Mouse (Mus musculus) erythroblast, embryonic 14.5 days (primary cell): ENCODE measurements around the gene Zfp385b. TPM values are rescaled to one million over a fixed set of nuclear protein-coding genes. Genes with fewer than 3 reads are reported as not detected.
"Not testable (repeated sequence)": the region's sequence is repeated elsewhere in the genome, so short reads cannot be mapped to it uniquely, and the experiment has no call there.

Experiments used
- H3K27me3 ChIP-seq: 2 replicates; pipeline ENCODE4 v1.6.1; 2012; ENCODE audit warnings: inconsistent platforms; ENCODE audit not compliant: control insufficient read depth
- H3K36me3 ChIP-seq: 2 replicates; pipeline ENCODE4 v1.6.1; 2012; ENCODE audit warnings: mild to moderate bottlenecking, inconsistent platforms; ENCODE audit not compliant: control insufficient read depth
- H3K4me1 ChIP-seq: 2 replicates; pipeline ENCODE4 v1.6.1; 2012; ENCODE audit warnings: inconsistent platforms; ENCODE audit not compliant: control insufficient read depth
- H3K4me3 ChIP-seq: replicated peaks from 2 replicates; pipeline ENCODE3; 2012; ENCODE audit warnings: moderate library complexity, mild to moderate bottlenecking, inconsistent platforms
- H3K9me3 ChIP-seq: 2 replicates; pipeline ENCODE4 v1.6.1; 2012; ENCODE audit warnings: low read length, inconsistent platforms, mixed read lengths; ENCODE audit not compliant: control insufficient read depth
- GATA1 ChIP-seq: IDR thresholded peaks from 2 replicates; pipeline ENCODE4 v1.6.1; 2012; ENCODE audit warnings: low read length, inconsistent platforms, mixed read lengths
- TAL1 ChIP-seq: IDR thresholded peaks from 3 replicates; pipeline ENCODE4 v1.6.1; 2012; ENCODE audit warnings: low read length, inconsistent platforms, mixed read lengths
- polyA plus RNA-seq: library from polyadenylated mRNA; stranded (reverse); fragments of >175 nt; gene quantifications from 2 replicates; pipeline ENCODE4 v1.2.3, GENCODE M21; 2012

Zfp385b gene
- polyA plus RNA-seq, 1 experiment: not detected

DNA sequence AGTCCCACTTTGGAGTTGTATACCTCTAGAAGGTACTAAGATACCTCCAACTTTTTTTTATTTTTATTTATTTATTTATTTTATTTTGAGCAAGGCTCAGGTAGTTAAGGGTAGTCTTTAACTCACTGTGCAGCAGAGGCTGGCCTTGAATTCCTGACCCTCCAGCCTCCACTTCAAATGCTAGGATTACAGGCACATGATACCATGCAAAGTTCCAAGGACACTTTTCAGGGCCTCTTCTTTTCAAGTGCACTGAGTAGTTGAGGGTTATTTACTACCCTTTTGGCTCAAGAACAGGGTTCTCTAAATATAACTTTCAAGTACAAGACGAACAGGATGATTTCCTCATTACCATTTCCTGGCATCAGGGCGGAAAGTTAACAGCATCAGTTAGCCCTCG is 365.7 kb downstream of the Zfp385b start:
- Histone ChIP-seq H3K4me3 (no peak overlapping the region), H3K36me3 (no peaks in the 10 kb centered on the region; the same call in 1 of the 2 replicates), H3K9me3 (no peaks in the 10 kb centered on the region), H3K4me1 (no peaks in the 10 kb centered on the region), H3K27me3 (no peaks in the 10 kb centered on the region)
- TF ChIP-seq GATA1 (no peak), TAL1 (no peak)

DNA sequence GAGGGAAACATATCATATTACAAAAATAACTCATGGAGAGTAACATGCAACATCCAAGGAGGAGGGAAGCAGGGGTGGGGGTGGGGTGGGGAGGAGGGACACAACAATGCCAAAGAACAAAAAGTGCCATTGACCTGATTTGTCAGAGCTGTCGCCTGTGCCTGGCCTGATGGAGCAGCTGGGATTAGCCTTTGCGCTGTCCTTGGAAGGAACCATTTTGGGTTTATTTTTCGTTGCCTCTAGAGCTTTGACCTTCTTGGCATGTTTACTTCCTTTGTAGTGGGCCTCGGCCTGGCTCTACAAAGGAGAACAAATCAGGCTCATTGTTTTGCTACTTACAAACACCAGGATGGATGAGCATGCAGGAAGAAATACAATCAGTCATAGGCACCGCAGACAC is 369.4 kb downstream of the Zfp385b start:
- H3K36me3 ChIP-seq, H3K4me3 ChIP-seq, H3K27me3 ChIP-seq, H3K9me3 ChIP-seq, H3K4me1 ChIP-seq: not testable (repeated sequence)

DNA sequence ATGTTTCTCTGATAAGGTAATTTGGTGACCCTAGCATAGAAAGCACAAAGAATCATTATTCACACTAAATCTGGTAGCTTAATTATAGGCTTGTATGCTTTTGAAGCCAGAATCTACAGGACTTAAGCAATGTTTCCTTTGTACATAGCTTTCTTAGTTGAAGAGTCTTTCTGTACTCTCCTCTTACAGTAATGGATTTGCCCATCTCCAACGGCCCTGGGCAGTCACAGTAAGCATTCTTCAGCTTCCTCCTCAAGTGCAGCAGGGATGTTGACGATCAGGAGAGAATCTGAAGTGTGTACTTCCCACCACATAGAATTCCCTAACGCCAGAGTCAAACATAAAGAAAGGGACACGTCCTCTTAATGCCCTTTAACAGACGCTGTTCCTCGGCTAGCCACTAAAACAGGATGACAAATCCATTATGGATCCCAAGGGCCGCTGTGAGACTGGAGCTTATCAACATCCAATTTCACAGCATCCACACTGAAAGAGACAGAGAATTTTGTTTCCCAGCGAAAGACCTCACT is 370.4 kb downstream of the Zfp385b start:
- Histone ChIP-seq H3K4me3 (no peak overlapping the region), H3K36me3 (no peaks in the 10 kb centered on the region; the same call in 1 of the 2 replicates), H3K27me3 (no peaks in the 10 kb centered on the region), H3K9me3 (no peaks in the 10 kb centered on the region), H3K4me1 (no peaks in the 10 kb centered on the region)
- TF ChIP-seq GATA1: no peak
- no peak for TF ChIP-seq TAL1

DNA sequence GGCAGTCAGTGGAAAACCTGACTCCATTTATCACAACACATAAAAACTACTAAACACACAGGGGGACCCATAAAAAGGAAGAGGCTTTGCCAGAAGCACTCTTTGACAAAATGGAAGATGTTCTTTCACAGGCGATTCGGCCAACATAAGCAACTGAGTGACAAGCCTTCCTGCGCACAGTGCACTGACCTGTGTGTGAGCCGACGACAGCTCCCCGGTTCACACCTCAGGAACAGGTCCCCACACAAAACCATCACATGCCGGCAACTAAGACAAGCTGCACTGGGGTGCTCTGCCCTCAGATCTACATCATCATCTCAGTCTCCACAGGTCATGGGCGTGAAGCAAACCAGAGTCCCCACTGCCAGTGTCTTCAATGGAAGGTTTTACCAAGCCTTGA is 375.2 kb downstream of the Zfp385b start:
- TF ChIP-seq GATA1 (no peak), TAL1 (no peak)
- Histone ChIP-seq H3K4me3 (no peak overlapping the region), H3K27me3 (no peaks in the 10 kb centered on the region), H3K36me3 (no peaks in the 10 kb centered on the region), H3K4me1 (no peaks in the 10 kb centered on the region), H3K9me3 (no peaks in the 10 kb centered on the region)

DNA sequence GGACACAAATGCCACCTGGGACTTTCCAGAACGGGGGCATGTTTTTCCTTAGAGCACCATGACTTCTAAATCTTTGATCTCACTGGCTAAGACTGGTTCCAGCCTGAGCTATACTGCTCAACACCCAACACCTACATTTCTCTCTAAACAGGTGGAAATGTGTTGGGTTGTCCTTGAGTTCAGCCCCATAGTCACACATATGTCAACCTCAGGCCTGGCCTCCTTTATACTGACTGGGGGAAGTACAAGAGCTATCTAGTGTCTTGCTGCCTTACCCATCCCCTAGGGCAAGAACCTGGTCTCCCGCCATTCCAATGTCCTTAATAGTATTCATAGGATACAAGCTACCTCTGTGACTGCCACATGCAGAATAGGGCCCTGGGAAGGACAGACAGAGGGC is 378.8 kb downstream of the Zfp385b start:
- Histone ChIP-seq H3K36me3 (no peaks in the 10 kb centered on the region), H3K9me3 (no peaks in the 10 kb centered on the region), H3K4me1 (no peaks in the 10 kb centered on the region), H3K4me3 (no peak overlapping the region), H3K27me3 (no peaks in the 10 kb centered on the region)
- TF ChIP-seq GATA1 (no peak), TAL1 (no peak)

DNA sequence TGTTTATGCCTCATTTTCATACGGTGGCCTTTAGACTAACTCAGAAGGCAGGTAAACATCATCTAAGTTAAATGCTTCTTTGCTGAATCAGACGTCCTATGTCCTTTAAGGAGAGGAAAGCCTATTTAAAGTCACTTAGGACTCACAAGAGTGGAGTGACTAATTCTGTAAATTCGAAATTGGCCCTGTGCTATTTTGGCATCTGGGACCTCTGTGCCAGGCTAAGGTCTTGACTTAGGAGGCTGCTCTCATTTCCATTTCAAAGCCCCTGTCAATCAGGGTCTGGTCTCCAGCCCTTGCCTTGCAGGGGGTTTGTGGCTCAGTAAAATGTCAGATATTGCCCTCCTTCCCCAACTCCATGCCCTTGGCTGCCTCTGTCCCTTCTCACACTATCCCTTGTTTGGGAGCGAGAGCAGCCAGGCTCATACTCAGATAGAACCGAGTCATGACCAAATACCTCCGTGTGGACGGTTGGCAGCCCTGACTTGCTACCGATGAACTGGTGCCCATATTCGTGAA is 383.1 kb downstream of the Zfp385b start:
- no peak overlapping the region for H3K4me3 ChIP-seq
- no peaks in the 10 kb centered on the region for H3K9me3 ChIP-seq
- H3K27me3 ChIP-seq: no peaks in the 10 kb centered on the region
- TF ChIP-seq TAL1 (no peak), GATA1 (no peak)
- H3K4me1 ChIP-seq: no peaks in the 10 kb centered on the region
- no peaks in the 10 kb centered on the region for H3K36me3 ChIP-seq

DNA sequence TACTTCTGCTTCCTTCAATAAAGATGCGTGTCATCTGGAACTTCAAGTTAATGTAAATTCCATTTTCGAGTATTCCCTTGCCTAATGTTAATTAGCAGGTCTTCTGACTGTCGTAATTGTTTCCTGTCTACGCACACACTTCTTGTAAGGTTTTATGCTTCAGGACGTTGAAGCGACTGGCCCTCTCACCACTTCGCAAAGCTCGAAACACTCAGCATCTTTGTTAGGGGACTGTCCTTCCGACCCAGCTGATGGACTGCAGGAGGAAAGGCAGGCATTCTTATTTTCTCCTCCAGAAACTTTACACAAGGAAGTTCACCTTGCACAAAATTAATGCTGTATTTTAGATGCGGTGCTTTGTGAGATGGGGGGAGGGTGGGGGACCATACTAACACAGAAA is 400.0 kb downstream of the Zfp385b start:
- no peaks in the 10 kb centered on the region for H3K36me3 ChIP-seq
- TF ChIP-seq GATA1 (no peak), TAL1 (no peak)
- no peaks in the 10 kb centered on the region for H3K4me1 ChIP-seq
- H3K9me3 ChIP-seq: no peaks in the 10 kb centered on the region
- H3K27me3 ChIP-seq: no peaks in the 10 kb centered on the region
- no peak overlapping the region for H3K4me3 ChIP-seq

DNA sequence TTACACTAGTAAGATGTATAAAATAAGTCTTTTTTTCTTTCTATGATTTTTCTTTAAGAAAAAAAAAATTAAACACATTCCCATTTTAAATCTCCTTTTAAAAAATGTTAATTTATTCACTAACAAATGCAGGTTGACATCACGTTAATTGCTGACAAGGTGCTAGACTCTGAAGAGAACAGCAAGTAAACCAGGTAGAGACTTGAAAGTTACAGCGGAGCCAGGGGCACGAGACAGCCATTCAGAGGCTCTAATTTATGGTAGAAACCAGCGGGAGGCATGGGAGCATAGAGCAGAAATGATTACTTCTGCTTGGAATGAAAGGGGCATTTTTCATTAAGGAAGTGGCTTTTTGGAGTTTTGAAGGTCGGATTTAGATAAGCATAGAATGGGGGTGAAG is 401.4 kb downstream of the Zfp385b start:
- H3K9me3 ChIP-seq: no peaks in the 10 kb centered on the region
- no peaks in the 10 kb centered on the region for H3K4me1 ChIP-seq
- no peak overlapping the region for H3K4me3 ChIP-seq
- no peak for TF ChIP-seq TAL1
- no peak for TF ChIP-seq GATA1
- H3K27me3 ChIP-seq: no peaks in the 10 kb centered on the region
- H3K36me3 ChIP-seq: no peaks in the 10 kb centered on the region; the same call in 1 of the 2 replicates

DNA sequence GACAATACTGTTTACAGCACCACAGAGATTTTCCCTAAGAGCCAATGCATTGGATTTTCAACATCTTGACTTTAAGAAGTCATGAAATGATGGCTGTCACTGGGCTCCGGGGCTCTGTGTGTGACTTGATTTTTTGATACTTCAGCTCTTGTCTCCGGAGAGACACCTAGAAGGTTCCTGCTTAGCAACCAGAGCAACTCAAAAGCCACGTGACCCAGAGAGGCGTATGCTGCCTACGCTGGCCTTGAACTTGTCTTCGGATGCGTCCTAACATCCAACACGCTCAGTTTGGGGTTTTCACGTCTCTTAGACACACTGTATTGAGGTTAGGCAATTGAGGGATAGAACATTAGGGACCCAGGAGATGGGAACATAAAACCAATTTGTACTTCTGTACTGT is 407.3 kb downstream of the Zfp385b start:
- H3K36me3 ChIP-seq: no peaks in the 10 kb centered on the region; the same call in 1 of the 2 replicates
- TF ChIP-seq GATA1 (no peak), TAL1 (no peak)
- no peaks in the 10 kb centered on the region for H3K27me3 ChIP-seq
- H3K4me3 ChIP-seq: no peak overlapping the region
- no peaks in the 10 kb centered on the region for H3K4me1 ChIP-seq
- no peaks in the 10 kb centered on the region for H3K9me3 ChIP-seq

DNA sequence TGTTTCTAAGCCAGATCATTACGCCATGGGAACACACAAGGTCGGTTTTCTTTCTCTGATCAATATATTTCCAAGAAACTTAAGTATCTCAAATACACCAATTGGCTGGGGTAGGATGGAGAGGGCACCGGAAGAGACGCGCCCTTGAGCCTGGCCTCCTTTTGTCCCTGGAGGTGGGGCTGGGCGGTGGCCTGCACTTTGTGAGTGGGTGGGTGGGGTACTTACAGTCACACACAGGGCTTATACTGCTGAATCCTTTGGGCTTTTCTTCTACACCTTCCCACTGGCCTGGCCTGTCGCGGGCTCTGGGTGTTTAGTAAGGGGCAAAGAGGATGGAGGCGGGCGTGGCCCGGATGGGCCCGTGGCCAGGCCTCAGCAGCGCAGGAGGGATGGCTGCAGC is 407.8 kb downstream of the Zfp385b start:
- no peaks in the 10 kb centered on the region; the same call in 1 of the 2 replicates for H3K36me3 ChIP-seq
- H3K27me3 ChIP-seq: no peaks in the 10 kb centered on the region
- no peak overlapping the region for H3K4me3 ChIP-seq
- no peaks in the 10 kb centered on the region for H3K9me3 ChIP-seq
- no peaks in the 10 kb centered on the region for H3K4me1 ChIP-seq
- TF ChIP-seq TAL1: no peak
- TF ChIP-seq GATA1: no peak
